Mouse (Mus musculus): ENCODE results near the gene Pex3. TPM values are rescaled to one million over a fixed set of nuclear protein-coding genes. Genes with fewer than 3 reads are reported as not detected.

The Pex3 gene
- polyA plus RNA-seq, 1 experiment from 2014 or later, result 20.9 TPM

- WGBS, result 4% methylated on average over 10 of the region's 10 CpGs
- H3K4me2 ChIP-seq (ENCODE audit: low read depth, low read length), result peak overlapping the region; percentile 99
- H3K27me3 ChIP-seq (replicated peaks; ENCODE audit: control insufficient read depth, insufficient read depth, low read length), result peaks cover 2% of the 10 kb centered on the region; the same call in 1 of the 2 replicates
- H3K9ac ChIP-seq (ENCODE audit: low read depth, low read length), result peak overlapping the region; percentile 85
- peak overlapping the region; percentile 80 for H3K4me3 ChIP-seq (ENCODE audit: low read length)
- no peaks in the 10 kb centered on the region for H3K36me3 ChIP-seq (ENCODE audit: control insufficient read depth, insufficient read depth, low read length)
- H3K9me3 ChIP-seq (ENCODE audit: control insufficient read depth, low read length), result no peaks in the 10 kb centered on the region
- peak overlapping the region; percentile 70 for H3K27ac ChIP-seq (ENCODE audit: low read length)
- H3K4me1 ChIP-seq (ENCODE audit: control insufficient read depth, insufficient read depth, low read length), result peaks cover 17% of the 10 kb centered on the region
- ATAC-seq, result peak; percentile 84
Measured at GRCm38 (mm10) chr10:13474568-13474955, 78.4 kb downstream of the Pex3 start.

Other genes starting within 250 kb of the Pex3 start
- 10.0 and 11.5 TPM in 2 replicates for gene Phactr2, start 78.7 kb downstream of the Pex3 start, polyA plus RNA-seq (2015; fragmentation: Nextera tagmentation; extraction: Ambion mirVana)
- 232 and 330 TPM in 2 replicates for gene Fuca2, start 53.6 kb downstream of the Pex3 start, polyA plus RNA-seq (2015; fragmentation: Nextera tagmentation; extraction: Ambion mirVana)
- 3.1 and 3.3 TPM in 2 replicates for gene Adat2, start 248 bp downstream of the Pex3 start, polyA plus RNA-seq (2015; fragmentation: Nextera tagmentation; extraction: Ambion mirVana)

All from intestine, embryonic 16.5 days (tissue).